Mouse (Mus musculus) CH12.LX (cell line): ENCODE data around the gene Gas2l3. TPM values are rescaled to one million over a fixed set of nuclear protein-coding genes. Genes with fewer than 3 reads are reported as not detected.

Experiments
- DNase-seq: peaks from one replicate; pipeline ENCODE4 v3.0.0-alpha.2; 2013; ENCODE audit errors: extremely low read depth
- H3K27ac ChIP-seq: 2 replicates; pipeline ENCODE4 v1.5.1; 2012; ENCODE audit warnings: low read depth, mild to moderate bottlenecking, control low read depth, moderate library complexity; ENCODE audit not compliant: insufficient read depth
- H3K27me3 ChIP-seq: replicated peaks from 2 replicates; pipeline ENCODE3; 2012; ENCODE audit warnings: inconsistent platforms
- H3K36me3 ChIP-seq, 2 experiments: replicated peaks in 1 of 2; 2 replicates each; pipeline versions ENCODE3 to v1.6.1; 2012; ENCODE audit warnings: inconsistent platforms in 1 of 2, low read length in 1 of 2, mild to moderate bottlenecking in 1 of 2, mixed read lengths in 1 of 2, moderate library complexity in 1 of 2; ENCODE audit not compliant: control insufficient read depth in 1 of 2, insufficient read depth in 1 of 2
- H3K4me1 ChIP-seq, 2 experiments: 2 replicates each; pipeline ENCODE4 v1.6.1; 2012; ENCODE audit warnings: inconsistent platforms in 1 of 2, moderate library complexity in 1 of 2; ENCODE audit not compliant: insufficient read depth in 2 of 2, control insufficient read depth in 1 of 2
- H3K4me2 ChIP-seq: 2 replicates; pipeline ENCODE4 v1.6.1; 2012; ENCODE audit warnings: low read depth, mild to moderate bottlenecking, control low read depth; ENCODE audit not compliant: poor library complexity, insufficient read depth, severe bottlenecking
- H3K4me3 ChIP-seq, 3 experiments: fragments of 150-350 bp in 1 of 3; sonication (generic) in 1 of 3; replicated peaks in 1 of 3; 2 replicates each; pipeline versions ENCODE3 to v1.5.1; 2011 to 2012; ENCODE audit warnings: low read depth in 2 of 3, low read length in 2 of 3, mild to moderate bottlenecking in 2 of 3, moderate library complexity in 2 of 3, control low read depth in 1 of 3, improper control_type of control experiment in 1 of 3, inconsistent platforms in 1 of 3, mixed read lengths in 1 of 3; ENCODE audit not compliant: poor library complexity in 1 of 3
- H3K79me2 ChIP-seq: replicated peaks from 2 replicates; pipeline ENCODE4 v1.6.1; 2012; ENCODE audit warnings: mild to moderate bottlenecking, moderate library complexity; ENCODE audit not compliant: control insufficient read depth, poor library complexity, insufficient read depth, severe bottlenecking; ENCODE audit errors: extremely low read depth
- H3K9ac ChIP-seq: 2 replicates; pipeline ENCODE4 v1.6.1; 2012; ENCODE audit warnings: low read depth, mild to moderate bottlenecking, control low read depth, moderate library complexity; ENCODE audit not compliant: insufficient read depth
- H3K9me3 ChIP-seq: replicated peaks from 2 replicates; pipeline ENCODE3; 2012; ENCODE audit warnings: low read length, inconsistent platforms, mixed read lengths
- BHLHE40 ChIP-seq: IDR thresholded peaks from 2 replicates; pipeline ENCODE4 v1.6.1; 2011; ENCODE audit warnings: mild to moderate bottlenecking, low read depth, low read length, improper control_type of control experiment
- CHD1 ChIP-seq: IDR thresholded peaks from 2 replicates; pipeline ENCODE4 v1.6.1; 2012; ENCODE audit warnings: low read depth, low read length, improper control_type of control experiment, inconsistent platforms
- CHD2 ChIP-seq: IDR thresholded peaks from 2 replicates; pipeline ENCODE4 v1.6.1; 2011; ENCODE audit warnings: low read length, improper control_type of control experiment
- CTCF ChIP-seq, 2 experiments: IDR thresholded peaks in 1 of 2; conservative IDR thresholded peaks in 1 of 2; 2 replicates each; pipeline ENCODE4 v1.5.1; 2011 to 2012; ENCODE audit warnings: low read depth in 2 of 2, low read length in 2 of 2, improper control_type of control experiment in 1 of 2, inconsistent platforms in 1 of 2, mild to moderate bottlenecking in 1 of 2, moderate library complexity in 1 of 2
- EP300 ChIP-seq: IDR thresholded peaks from 2 replicates; pipeline ENCODE4 v1.6.1; 2011; ENCODE audit warnings: low read length, improper control_type of control experiment
- GABPA ChIP-seq: IDR thresholded peaks from 2 replicates; pipeline ENCODE4 v1.6.1; 2012; ENCODE audit warnings: low read depth, low read length, improper control_type of control experiment, inconsistent platforms; ENCODE audit not compliant: insufficient replicate concordance
- MAFK ChIP-seq: IDR thresholded peaks from 2 replicates; pipeline ENCODE4 v1.6.1; 2011; ENCODE audit warnings: low read length, improper control_type of control experiment; ENCODE audit not compliant: insufficient replicate concordance
- MAX ChIP-seq: IDR thresholded peaks from 2 replicates; pipeline ENCODE4 v1.6.1; 2011; ENCODE audit warnings: low read length, improper control_type of control experiment
- MAZ ChIP-seq: IDR thresholded peaks from 2 replicates; pipeline ENCODE4 v1.6.1; 2012; ENCODE audit warnings: low read depth, mild to moderate bottlenecking, inconsistent platforms, low read length, improper control_type of control experiment, moderate library complexity
- MYC ChIP-seq: IDR thresholded peaks from 2 replicates; pipeline ENCODE4 v1.6.1; 2011; ENCODE audit warnings: low read depth, mild to moderate bottlenecking, improper control_type of control experiment, low read length
- RCOR1 ChIP-seq: conservative IDR thresholded peaks from 2 replicates; pipeline ENCODE4 v1.6.1; 2012; ENCODE audit warnings: low read depth, mild to moderate bottlenecking, inconsistent platforms, low read length, improper control_type of control experiment
- TBP ChIP-seq: conservative IDR thresholded peaks from 2 replicates; pipeline ENCODE4 v1.6.1; 2011; ENCODE audit warnings: low read depth, low read length, improper control_type of control experiment
- TCF12 ChIP-seq: IDR thresholded peaks from 2 replicates; pipeline ENCODE4 v1.6.1; 2014; ENCODE audit warnings: low read depth, mild to moderate bottlenecking, inconsistent platforms, low read length, improper control_type of control experiment
- USF1 ChIP-seq: IDR thresholded peaks from 2 replicates; pipeline ENCODE4 v1.6.1; 2014; ENCODE audit warnings: low read depth, mild to moderate bottlenecking, inconsistent platforms, low read length, improper control_type of control experiment
- USF2 ChIP-seq: conservative IDR thresholded peaks from 2 replicates; pipeline ENCODE4 v1.6.1; 2011; ENCODE audit warnings: low read depth, low read length, improper control_type of control experiment
- dilution Hi-C: fragments of 300-500 bp; cut with MboI; formaldehyde crosslinking; loops from 2 replicates; pipeline ENCODE4 v1.14.3; 2020; ENCODE audit warnings: low sequenced_read_pairs; ENCODE audit not compliant: extremely low pct_unique_long_range_greater_than_20kb, extremely low pct_ligation_motif_present
- in situ Hi-C: fragments of 300-500 bp; cut with MboI; formaldehyde crosslinking; loops from 3 replicates; pipeline ENCODE4 v1.14.3; 2019; ENCODE audit warnings: low sequenced_read_pairs, low pct_ligation_motif_present, low pct_unique_long_range_greater_than_20kb, mixed read lengths
- polyA plus RNA-seq: library from polyadenylated mRNA; unstranded; fragments of >175 nt; gene quantifications from 2 replicates; pipeline ENCODE4 v1.2.1, GENCODE M21; 2012; ENCODE audit warnings: low read depth; ENCODE audit not compliant: insufficient read length
- total RNA-seq, 2 experiments: library from RNA; depleted of rRNA; stranded (reverse); fragments of 300-350 nt in 1 of 2; fragments of >200 nt in 1 of 2; gene quantifications; 2 replicates each; pipeline ENCODE4 v1.2.3; 2012 to 2014

Gas2l3 gene
- total and polyA plus RNA-seq, 3 experiments, result 7.3 to 12.2 (median 9.4) TPM

DNA sequence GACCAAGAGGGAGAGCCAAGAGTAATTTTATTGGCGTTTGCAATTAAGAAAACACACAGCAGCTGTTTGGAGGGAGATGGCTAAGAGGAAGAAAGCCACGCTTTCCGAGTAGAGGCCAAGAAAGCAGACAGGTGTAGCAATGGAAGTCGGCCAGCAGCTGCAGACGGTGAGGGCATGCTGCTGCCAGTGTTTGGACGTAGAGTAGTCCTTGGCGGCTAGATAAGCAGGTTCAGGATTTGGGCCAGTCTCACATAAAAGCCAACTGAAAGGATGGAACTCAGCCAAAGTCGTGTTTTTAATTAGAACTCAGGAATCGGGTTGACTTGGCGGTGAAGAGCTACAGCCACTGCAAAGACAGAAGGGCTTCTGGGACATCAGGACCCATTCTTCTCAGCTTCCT lies 6.6 kb upstream of the Gas2l3 start:
- in situ Hi-C loops, result no loop called here
- Histone ChIP-seq H3K9me3 (no peaks in the 10 kb centered on the region), H3K36me3 (no peaks in the 10 kb centered on the region), H3K4me2 (no peak overlapping the region), H3K27me3 (no peaks in the 10 kb centered on the region), H3K79me2 (no peaks in the 10 kb centered on the region), H3K9ac (no peak overlapping the region), H3K27ac (no peak overlapping the region), H3K4me3 (no peak overlapping the region), H3K4me1 (peaks cover 6 to 10% of the 10 kb centered on the region in 2 experiments; a peak in 3 of 4 replicates)
- TF ChIP-seq MYC (no peak), TBP (no peak), RCOR1 (no peak), MAZ (no peak), TCF12 (no peak), CTCF (conservative IDR thresholded peaks at IDR 0.05 in 1 of 2, IDR thresholded peaks at IDR 0.05 in 1 of 2; ENCODE audit: low read depth in 2 of 2, low read length in 2 of 2) (no peak), EP300 (no peak), BHLHE40 (no peak), CHD2 (no peak), USF1 (no peak), USF2 (no peak), GABPA (no peak), MAFK (no peak)
- no peak for DNase-seq
- dilution Hi-C loops, result no loop called here

DNA sequence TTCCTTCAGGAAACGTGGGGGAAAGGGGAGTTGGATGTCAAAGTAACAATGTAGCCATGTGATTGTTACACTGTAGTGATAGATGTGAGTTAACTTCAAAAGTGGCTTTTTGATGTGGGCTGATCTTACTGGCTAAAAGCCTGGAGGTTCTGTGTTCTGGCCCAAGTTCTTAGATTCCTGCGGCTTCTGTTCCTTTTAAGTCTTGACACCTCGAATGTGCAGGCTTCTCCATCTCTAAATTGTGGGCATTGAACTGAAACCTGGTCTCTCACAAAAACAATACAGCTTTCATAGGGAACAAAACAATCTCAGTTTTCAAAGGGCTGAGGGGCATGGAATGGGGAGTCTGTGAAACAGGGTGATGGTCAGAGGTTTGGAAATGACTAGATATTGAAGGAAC lies 614 bp upstream of the Gas2l3 start:
- dilution Hi-C loops, result no loop called here
- H3K4me2 ChIP-seq, result peak overlapping the region; percentile 92
- H3K79me2 ChIP-seq, result peaks cover 9% of the 10 kb centered on the region
- H3K4me3 ChIP-seq, result peak overlapping the region in 1 of 3 experiments; percentile 82
- TF ChIP-seq TCF12 (no peak), CHD1 (no peak), MAX (no peak)
- H3K27ac ChIP-seq, result no peak overlapping the region
- peaks cover 4% of the 10 kb centered on the region for H3K9me3 ChIP-seq
- H3K4me1 ChIP-seq, result peaks cover 0 to 22% of the 10 kb centered on the region in 2 experiments; a peak in 2 of 4 replicates
- H3K9ac ChIP-seq, result no peak overlapping the region
- H3K36me3 ChIP-seq, result peaks cover 0 to 16% of the 10 kb centered on the region in 2 experiments
- H3K27me3 ChIP-seq, result no peaks in the 10 kb centered on the region
- in situ Hi-C loops, result no loop called here
- DNase-seq, result no peak
